Mouse (Mus musculus) embryonic facial prominence, embryonic 12.5 days (tissue): ENCODE measurements around the gene Pygo2. TPM values are rescaled to one million over a fixed set of nuclear protein-coding genes. Genes with fewer than 3 reads are reported as not detected.
A peak's percentile ranks its signal among the peaks of the same experiment; 100 is the strongest.

ENCODE experiments used
- ATAC-seq: fragments of 200-750 bp; cut with Nextera tagmentation; 2 replicates; pipeline ENCODE4 v1.8.0; 2017; ENCODE audit not compliant: insufficient number of reproducible peaks, insufficient read depth, low FRiP score, low TSS enrichment
- H3K27ac ChIP-seq: fragments of 300-500 bp; sonication (generic); 2 replicates; pipeline ENCODE4 v1.5.1; 2016; ENCODE audit warnings: mild to moderate bottlenecking
- H3K27me3 ChIP-seq: fragments of 300-500 bp; sonication (generic); 2 replicates; pipeline ENCODE4 v1.6.1; 2016; ENCODE audit warnings: mild to moderate bottlenecking, moderate library complexity
- H3K36me3 ChIP-seq: fragments of 300-500 bp; sonication (generic); 2 replicates; pipeline ENCODE4 v1.6.1; 2016; ENCODE audit warnings: mild to moderate bottlenecking
- H3K4me1 ChIP-seq: fragments of 300-500 bp; sonication (generic); 2 replicates; pipeline ENCODE4 v1.6.1; 2016
- H3K4me2 ChIP-seq: fragments of 300-500 bp; sonication (generic); replicated peaks from 2 replicates; pipeline ENCODE4 v1.6.1; 2016; ENCODE audit warnings: mild to moderate bottlenecking, moderate library complexity
- H3K4me3 ChIP-seq: fragments of 300-500 bp; sonication (generic); 2 replicates; pipeline ENCODE4 v1.5.1; 2016; ENCODE audit warnings: mild to moderate bottlenecking
- H3K9ac ChIP-seq: fragments of 300-500 bp; sonication (generic); 2 replicates; pipeline ENCODE4 v1.6.1; 2016; ENCODE audit warnings: mild to moderate bottlenecking, moderate library complexity
- H3K9me3 ChIP-seq: fragments of 300-500 bp; sonication (generic); 2 replicates; pipeline ENCODE4 v1.6.1; 2016; ENCODE audit warnings: mild to moderate bottlenecking, moderate library complexity
- WGBS: fragments of 180-500 bp; shearing (Covaris S2); methylation state at CpG from one replicate; pipeline ENCODE4 v1.1.7; 2016; 5-methylcytosine and 5-hydroxymethylcytosine counted together
- polyA plus RNA-seq: library from polyadenylated mRNA; unstranded; fragments of >200 nt; fragmentation: Nextera tagmentation; extraction: Ambion mirVana; gene quantifications from 2 replicates; pipeline ENCODE4 v1.2.1, GENCODE M21; 2016

The Pygo2 gene
- polyA plus RNA-seq, result 67.3 and 67.9 TPM in 2 replicates

DNA sequence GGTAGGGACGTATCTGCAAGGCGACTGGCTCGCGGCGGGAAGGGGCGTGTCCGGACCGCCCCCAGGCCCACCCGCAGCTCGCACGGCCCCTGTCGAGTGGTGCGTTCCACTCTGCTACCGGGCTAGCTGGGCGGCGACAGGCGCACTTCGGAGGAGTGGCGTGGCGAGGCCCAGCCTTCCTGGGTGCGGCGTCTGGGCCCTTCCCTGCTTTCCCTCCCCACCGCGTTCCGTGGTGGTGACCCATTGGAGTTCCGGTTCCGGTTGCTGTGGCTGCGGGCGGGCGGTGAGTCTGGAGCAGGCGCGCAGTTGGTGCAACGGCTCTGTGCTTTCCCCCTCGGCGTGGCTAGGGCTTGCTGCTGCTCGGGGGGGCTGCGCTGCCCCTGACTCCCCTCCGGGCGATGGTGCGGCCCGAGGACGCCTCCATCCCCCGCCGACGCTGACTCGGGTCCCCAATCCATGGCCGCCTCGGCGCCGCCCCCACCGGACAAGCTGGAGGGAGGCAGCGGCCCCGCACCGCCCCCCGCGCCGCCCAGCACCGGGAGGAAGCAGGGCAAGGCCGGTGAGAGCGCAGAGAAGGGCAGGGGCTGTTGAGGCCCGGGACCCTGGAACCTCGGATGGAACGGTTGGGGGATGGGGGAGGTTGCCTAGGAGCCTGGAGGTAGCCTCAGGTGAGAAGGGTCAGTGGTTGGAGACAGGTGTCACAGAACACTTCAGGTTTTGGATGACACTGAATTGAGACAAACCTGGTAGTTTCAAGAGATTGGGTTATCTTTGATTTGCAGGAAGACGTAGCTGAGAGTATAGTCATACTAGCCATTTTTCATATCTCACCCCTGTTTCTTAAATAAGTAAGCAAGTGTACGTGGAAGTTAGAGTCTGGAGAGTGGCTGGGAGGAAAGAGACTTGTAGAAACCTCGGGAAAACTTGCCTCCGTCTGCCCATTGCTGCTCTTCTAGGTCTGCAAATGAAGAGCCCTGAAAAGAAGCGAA lies at the start of gene Pygo2:
TSS of gene Pygo2 (plus strand) at position 44 of the 989 bp plus-strand sequence.
- peak within 1 kb of the TSS; percentile 91 for H3K4me3 ChIP-seq
- H3K4me1 ChIP-seq, result peaks cover 10% of the 10 kb centered on the region
- no peaks in the 10 kb centered on the region for H3K27me3 ChIP-seq
- WGBS, result 3% methylated on average over 65 of the region's 68 CpGs
- H3K36me3 ChIP-seq, result peaks cover 53% of the 10 kb centered on the region
- peak within 1 kb of the TSS; percentile 76 for H3K4me2 ChIP-seq
- H3K9me3 ChIP-seq, result no peaks in the 10 kb centered on the region
- peak; percentile 98 for ATAC-seq
- peak within 1 kb of the TSS; percentile 89 for H3K27ac ChIP-seq
- H3K9ac ChIP-seq, result peak within 1 kb of the TSS; percentile 93

DNA sequence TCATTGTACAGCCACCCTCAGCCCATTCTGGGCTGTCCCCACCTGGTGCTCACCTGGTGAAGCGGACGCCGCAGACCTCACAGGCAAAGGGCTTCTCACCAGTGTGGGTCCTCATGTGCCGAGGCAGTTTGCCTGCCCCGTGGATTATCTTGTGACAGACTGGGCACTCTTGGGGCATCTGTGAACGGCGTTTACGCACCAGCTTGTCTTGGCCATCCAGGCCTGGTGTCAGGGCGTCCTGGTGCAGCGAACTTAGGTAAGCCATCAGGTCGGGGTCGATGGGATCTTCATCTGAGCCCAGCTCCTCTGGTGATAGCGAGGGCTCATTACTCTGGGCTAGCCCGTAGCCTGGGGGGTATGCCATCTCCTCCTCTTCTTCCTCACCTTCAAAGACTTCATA lies 49.7 kb upstream of the Pygo2 start:
- no peak overlapping the region for H3K4me3 ChIP-seq
- H3K36me3 ChIP-seq, result no peaks in the 10 kb centered on the region
- H3K27ac ChIP-seq, result no peak overlapping the region
- H3K4me2 ChIP-seq, result no peak overlapping the region
- no peak overlapping the region for H3K9ac ChIP-seq
- peaks cover 20% of the 10 kb centered on the region for H3K4me1 ChIP-seq
- H3K27me3 ChIP-seq, result no peaks in the 10 kb centered on the region
- WGBS, result 94% methylated on average over 14 of the region's 14 CpGs
- no peaks in the 10 kb centered on the region for H3K9me3 ChIP-seq
- ATAC-seq, result no peak

DNA sequence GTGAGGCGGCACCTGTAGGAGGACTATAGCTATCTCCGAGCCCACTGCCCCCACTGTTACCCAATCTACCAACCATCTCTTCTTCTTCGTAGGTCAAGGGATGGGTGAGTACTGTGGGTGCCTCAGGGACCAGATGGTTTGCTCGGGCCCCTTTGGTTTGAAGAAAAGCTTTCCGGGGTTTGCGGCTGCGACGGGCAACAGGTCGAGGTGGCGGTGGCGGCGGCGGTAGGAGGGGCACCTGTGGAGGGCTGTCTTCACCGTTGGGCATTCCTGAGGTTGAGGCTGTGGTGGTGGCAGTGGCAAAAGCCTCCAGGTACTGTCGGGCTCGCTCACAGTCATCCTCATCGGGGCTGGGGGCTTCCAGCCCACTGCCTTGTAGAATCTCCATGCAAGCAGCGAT lies 49.3 kb upstream of the Pygo2 start:
- Histone ChIP-seq H3K36me3 (no peaks in the 10 kb centered on the region), H3K4me3 (no peak overlapping the region), H3K27ac (no peak overlapping the region), H3K4me2 (no peak overlapping the region), H3K4me1 (peaks cover 20% of the 10 kb centered on the region), H3K9ac (no peak overlapping the region), H3K9me3 (no peaks in the 10 kb centered on the region), H3K27me3 (no peaks in the 10 kb centered on the region)
- 94% methylated on average over 18 of the region's 18 CpGs for WGBS
- ATAC-seq, result no peak

DNA sequence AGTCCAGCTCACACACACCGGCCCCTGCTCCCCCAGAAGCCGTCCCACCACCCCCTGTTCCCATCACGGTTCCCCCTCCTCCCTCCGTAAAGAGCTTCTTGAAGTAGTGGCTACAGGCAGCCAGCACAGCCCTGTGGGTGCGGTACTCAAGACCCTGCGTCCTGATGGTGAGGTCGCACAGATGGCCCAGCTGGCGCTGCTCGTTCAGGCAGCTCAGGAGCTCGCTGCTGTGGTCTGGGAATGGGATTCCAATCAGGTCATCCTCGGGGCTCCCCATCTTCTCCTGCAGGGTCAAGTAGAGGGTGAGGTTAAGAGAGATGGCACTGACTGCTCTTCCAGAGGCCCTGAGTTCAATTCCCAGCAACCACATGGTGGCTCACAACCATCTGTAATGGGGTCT lies 48.8 kb upstream of the Pygo2 start:
- Histone ChIP-seq H3K27me3 (no peaks in the 10 kb centered on the region), H3K9ac (no peak overlapping the region), H3K4me3 (no peak overlapping the region), H3K9me3 (no peaks in the 10 kb centered on the region), H3K27ac (no peak overlapping the region), H3K4me2 (no peak overlapping the region), H3K36me3 (no peaks in the 10 kb centered on the region), H3K4me1 (peaks cover 20% of the 10 kb centered on the region)
- no peak for ATAC-seq
- WGBS, result 85% methylated on average over 11 of the region's 11 CpGs

DNA sequence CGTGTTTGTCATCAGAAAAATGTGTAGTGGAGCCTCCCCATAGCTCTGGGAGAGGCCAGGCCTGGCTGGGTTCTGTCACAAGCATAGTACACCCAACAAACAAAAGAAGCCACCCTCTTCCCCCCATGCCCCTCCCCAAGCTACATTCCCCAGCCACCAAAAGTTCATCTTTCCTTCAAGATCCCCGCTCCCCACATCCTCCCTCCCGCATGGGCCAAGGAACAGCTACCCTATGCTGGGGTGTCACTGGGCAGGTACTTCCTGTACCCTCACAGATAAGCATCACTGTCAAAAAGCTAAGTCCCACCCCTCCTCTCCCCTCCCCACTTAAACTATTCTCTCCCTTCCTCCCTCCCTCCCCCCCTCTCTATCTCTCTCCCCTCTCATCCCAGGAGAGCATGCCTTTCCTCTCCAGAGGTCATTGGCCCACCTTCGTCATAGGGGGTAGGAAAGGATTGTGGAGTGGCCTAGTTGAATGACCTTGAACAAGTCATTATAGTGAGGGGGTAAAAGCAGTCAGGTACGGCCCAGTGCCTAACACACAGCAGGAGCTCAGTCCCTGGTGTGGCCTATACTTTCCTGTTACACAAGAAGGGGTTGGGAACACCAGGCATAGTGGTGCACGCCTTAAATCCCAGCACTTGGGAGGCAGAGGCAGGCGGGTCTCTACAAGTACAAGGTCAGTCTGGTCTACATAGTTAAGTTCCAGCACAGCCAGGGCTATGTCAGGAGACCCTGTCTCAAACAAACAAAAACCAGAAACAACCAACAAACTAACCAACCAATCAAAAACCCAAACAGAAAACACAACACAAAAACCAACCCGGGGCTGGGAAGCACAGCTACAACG lies 47.8 kb upstream of the Pygo2 start:
- Histone ChIP-seq H3K9me3 (no peaks in the 10 kb centered on the region), H3K9ac (no peak overlapping the region), H3K4me3 (no peak overlapping the region), H3K36me3 (no peaks in the 10 kb centered on the region), H3K4me2 (no peak overlapping the region), H3K27me3 (no peaks in the 10 kb centered on the region), H3K4me1 (peaks cover 30% of the 10 kb centered on the region), H3K27ac (no peak overlapping the region)
- no peak for ATAC-seq
- 89% methylated on average over 9 of the region's 9 CpGs for WGBS

DNA sequence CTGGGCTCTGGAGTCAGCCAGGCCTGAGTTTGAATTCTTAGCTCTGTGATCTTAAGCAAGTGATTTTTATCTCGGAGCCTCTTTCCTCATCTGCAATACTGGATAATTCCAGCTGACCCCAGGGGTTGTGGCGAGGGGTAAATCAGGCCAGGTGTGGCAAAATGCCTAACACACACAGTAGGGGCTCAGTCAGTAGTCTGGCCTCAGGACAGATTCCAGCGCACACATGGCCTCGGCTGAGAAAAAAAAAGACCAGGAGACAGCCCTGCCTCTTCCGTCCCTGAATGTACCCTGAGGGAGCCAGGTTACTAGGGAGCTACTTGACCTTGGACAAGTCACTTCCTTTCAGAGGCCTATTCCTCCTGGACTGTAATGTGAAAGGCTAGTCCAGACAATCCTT lies 47.1 kb upstream of the Pygo2 start:
- no peak overlapping the region for H3K27ac ChIP-seq
- no peak for ATAC-seq
- no peaks in the 10 kb centered on the region for H3K36me3 ChIP-seq
- no peak overlapping the region for H3K9ac ChIP-seq
- H3K4me2 ChIP-seq, result no peak overlapping the region
- H3K4me1 ChIP-seq, result peaks cover 31% of the 10 kb centered on the region
- no peak overlapping the region for H3K4me3 ChIP-seq
- H3K9me3 ChIP-seq, result no peaks in the 10 kb centered on the region
- WGBS, result 70% methylated on average over 5 of the region's 5 CpGs
- no peaks in the 10 kb centered on the region for H3K27me3 ChIP-seq

DNA sequence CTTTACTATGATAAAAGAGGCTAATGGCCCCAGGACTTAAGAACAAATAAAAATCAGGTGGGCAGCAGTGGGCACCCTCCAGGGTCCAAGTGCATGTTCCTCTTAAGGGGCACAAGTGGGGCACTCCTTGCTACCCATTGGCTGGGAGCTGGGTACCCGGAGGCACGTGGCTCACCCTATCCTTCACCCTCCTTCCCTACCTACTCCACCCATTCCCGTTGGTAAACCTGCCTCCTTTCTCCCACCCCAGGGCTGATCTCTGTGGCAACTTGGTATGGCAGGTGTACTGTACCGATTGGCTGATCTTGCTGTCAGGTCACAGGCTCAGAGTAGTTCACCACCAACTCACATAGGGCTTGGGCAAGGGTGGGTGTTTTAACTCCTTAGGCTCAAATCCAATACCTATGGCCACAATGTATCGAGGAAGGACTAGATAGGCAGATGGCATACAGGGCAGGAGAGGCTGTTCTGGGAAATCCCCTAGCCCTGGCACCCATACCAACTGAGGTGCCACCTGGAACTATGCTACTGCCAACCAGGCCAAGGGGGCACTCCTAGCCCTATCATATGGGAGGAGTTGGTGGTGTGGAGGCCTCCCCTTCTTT lies 46.3 kb upstream of the Pygo2 start:
- no peak overlapping the region for H3K9ac ChIP-seq
- H3K4me1 ChIP-seq, result peaks cover 25% of the 10 kb centered on the region
- no peak overlapping the region for H3K4me3 ChIP-seq
- no peaks in the 10 kb centered on the region for H3K9me3 ChIP-seq
- no peak overlapping the region for H3K27ac ChIP-seq
- WGBS, result 84% methylated on average over 5 of the region's 5 CpGs
- H3K36me3 ChIP-seq, result no peaks in the 10 kb centered on the region
- H3K4me2 ChIP-seq, result no peak overlapping the region
- H3K27me3 ChIP-seq, result no peaks in the 10 kb centered on the region
- no peak for ATAC-seq

DNA sequence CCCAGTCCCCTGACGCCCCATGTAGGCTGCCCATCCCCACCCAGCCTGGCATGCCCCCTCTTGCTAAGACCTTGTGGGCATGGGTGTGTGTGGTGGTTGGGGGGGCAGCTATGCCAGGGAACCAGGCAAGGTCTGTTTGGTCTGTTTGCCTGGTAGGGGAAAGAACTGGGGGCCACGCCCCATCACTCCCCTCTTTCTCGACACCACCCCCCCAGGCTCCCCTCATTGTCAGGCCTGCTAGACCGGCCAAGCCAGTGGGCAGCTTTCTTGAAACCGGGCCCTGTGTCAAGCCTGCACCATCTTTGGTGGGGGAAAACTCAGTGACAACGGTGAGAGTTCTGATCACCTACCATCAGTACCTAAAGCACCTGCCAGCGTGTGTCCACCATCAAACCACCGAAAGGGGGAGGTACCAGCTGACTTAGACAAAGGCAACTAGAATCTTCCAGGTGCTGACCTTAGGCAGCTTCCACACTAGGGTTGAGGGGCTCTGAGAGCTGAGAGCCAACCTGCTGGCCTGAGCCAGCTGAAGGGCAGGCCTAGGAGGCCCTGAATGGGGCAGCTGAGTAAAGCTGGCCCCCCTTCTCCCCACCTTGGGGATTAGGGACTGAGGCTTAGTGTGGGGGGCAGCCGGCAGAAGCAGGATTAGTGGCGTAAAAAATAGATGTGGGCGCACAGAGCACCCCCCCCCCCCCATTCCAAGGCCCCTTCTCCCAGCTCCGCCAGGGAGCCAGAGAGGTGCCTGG lies 45.5 kb upstream of the Pygo2 start:
- Histone ChIP-seq H3K4me3 (no peak overlapping the region), H3K36me3 (no peaks in the 10 kb centered on the region), H3K27me3 (no peaks in the 10 kb centered on the region), H3K4me1 (peaks cover 21% of the 10 kb centered on the region), H3K4me2 (no peak overlapping the region), H3K27ac (no peak overlapping the region), H3K9ac (0 out of 2 replicates have a peak overlapping the region, but pooled peaks have one; percentile 16), H3K9me3 (no peaks in the 10 kb centered on the region)
- ATAC-seq, result no peak
- WGBS, result 56% methylated on average over 11 of the region's 12 CpGs

DNA sequence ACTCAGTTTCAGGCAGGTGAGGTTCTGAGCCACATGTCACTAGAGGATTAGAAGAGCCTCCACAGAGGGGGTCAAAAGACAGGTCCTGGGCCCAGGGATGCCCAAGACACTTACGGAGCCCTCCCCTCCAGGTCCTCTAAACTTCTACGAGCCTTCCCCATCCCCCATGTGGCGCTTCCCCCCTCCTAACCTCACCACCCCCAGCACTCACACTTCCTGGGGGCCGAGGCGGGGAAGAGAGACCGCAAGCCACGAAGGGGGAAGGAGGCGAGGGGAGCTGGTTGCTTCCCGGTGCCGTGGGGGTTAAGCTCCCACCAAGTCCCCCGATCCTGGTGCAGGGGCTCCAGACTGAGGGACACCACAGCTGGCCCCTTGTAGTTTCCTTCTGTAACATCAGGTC lies 44.6 kb upstream of the Pygo2 start:
- 0 out of 2 replicates have a peak overlapping the region, but pooled peaks have one; percentile 36 for H3K27ac ChIP-seq
- H3K4me2 ChIP-seq, result no peak overlapping the region
- no peaks in the 10 kb centered on the region; the same call in 1 of the 2 replicates for H3K27me3 ChIP-seq
- no peaks in the 10 kb centered on the region for H3K36me3 ChIP-seq
- H3K4me1 ChIP-seq, result peaks cover 26% of the 10 kb centered on the region
- no peak overlapping the region for H3K9ac ChIP-seq
- H3K9me3 ChIP-seq, result no peaks in the 10 kb centered on the region
- ATAC-seq, result no peak
- WGBS, result 25% methylated on average over 11 of the region's 11 CpGs
- no peak overlapping the region for H3K4me3 ChIP-seq

DNA sequence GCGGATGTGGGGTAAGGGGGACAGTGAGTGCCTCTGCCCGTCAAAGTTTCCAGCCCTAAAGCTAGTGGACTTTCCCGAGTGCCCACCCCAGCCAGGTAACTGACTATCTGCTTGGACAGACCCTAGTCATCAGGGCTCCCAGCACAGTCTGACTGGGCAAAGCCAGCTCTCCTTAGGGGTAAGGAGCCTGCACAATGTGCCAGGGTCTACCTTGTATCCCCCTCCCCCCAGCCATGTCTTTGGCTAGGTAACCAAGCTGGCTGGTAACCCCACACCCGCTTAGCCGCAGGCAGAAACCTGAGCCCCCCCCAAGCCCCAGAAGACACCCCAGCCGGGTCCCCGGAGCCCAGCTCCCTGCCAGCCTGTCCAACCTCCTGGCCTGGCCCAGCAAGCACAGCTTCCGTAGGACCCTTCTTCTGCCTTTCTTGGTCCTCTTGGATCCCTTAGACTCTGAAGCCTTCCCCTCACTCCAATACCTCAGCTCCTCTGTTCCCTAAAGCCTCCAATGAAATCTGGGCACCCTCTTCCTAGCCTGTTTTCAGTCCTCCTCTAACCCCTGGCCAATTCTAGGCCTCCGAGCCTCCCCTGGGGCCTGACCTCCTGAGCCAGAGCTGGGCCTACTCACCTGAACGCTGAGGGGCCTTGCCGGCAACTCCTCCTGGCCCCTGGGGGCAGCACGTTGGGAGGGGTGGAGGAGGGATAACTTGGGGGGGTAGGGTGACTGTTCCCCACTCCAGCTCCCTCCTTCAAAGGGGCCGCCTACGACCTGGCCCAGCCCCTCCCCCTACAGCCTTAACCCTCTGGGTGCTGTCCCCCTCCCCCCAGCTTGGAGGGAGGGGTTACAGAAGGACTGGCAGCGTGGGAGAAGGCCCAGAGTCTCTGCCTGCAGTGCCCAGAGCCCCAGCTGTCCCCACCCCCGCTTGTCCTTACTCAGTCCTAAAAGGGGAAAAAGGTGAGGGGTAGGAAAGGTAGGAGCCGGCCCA lies 43.3 kb upstream of the Pygo2 start:
- Histone ChIP-seq H3K27me3 (peaks cover 12% of the 10 kb centered on the region), H3K4me3 (no peak overlapping the region), H3K9me3 (no peaks in the 10 kb centered on the region), H3K27ac (no peak overlapping the region), H3K4me2 (peak overlapping the region; percentile 5; the same call in 1 of the 2 replicates), H3K9ac (0 out of 2 replicates have a peak overlapping the region, but pooled peaks have one; percentile 15), H3K36me3 (no peaks in the 10 kb centered on the region), H3K4me1 (peaks cover 39% of the 10 kb centered on the region)
- no peak for ATAC-seq
- WGBS, result 39% methylated on average over 17 of the region's 17 CpGs
